Mouse (Mus musculus): ENCODE data around the gene 4930452B06Rik. TPM values are rescaled to one million over a fixed set of nuclear protein-coding genes. Genes with fewer than 3 reads are reported as not detected.

4930452B06Rik gene
- total and polyA plus RNA-seq, 3 experiments, result not detected

DNA sequence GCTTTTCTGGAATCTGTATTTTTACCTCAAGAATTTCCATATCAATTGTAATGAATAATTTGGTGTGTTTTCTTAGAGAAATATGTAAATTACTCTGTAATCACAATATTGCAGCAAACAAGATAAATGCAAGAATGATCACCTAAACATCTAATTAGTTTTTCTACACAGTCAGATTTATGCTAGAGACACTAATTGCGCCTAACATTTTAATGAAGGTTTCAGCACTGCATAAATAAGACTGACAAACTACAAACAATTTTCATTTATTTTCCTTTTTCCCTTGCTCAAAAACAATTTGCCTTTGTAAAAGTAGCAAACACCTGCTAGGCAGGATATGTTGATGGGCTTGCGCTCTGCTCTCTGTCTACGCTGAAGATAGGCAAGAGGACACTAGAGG, 152.0 kb downstream of the 4930452B06Rik start:
- Histone ChIP-seq H3K4me1 (ENCODE audit: control insufficient read depth in 1 of 2, insufficient read depth in 2 of 2) (no peaks in the 10 kb centered on the region), H3K4me2 (ENCODE audit: insufficient read depth, low read depth, poor library complexity, severe bottlenecking) (no peak overlapping the region), H3K9ac (ENCODE audit: insufficient read depth, low read depth) (no peak overlapping the region), H3K79me2 (replicated peaks; ENCODE audit: control insufficient read depth, extremely low read depth, insufficient read depth, poor library complexity, severe bottlenecking) (no peaks in the 10 kb centered on the region), H3K27me3 (replicated peaks) (no peaks in the 10 kb centered on the region), H3K36me3 (replicated peaks in 1 of 2; ENCODE audit: control insufficient read depth in 1 of 2, insufficient read depth in 1 of 2, low read length in 1 of 2) (no peaks in the 10 kb centered on the region), H3K4me3 (replicated peaks in 1 of 3; ENCODE audit: low read depth in 2 of 3, low read length in 2 of 3, poor library complexity in 1 of 3) (no peak overlapping the region), H3K9me3 (replicated peaks; ENCODE audit: low read length) (no peaks in the 10 kb centered on the region), H3K27ac (ENCODE audit: insufficient read depth, low read depth) (no peak overlapping the region)
- in situ Hi-C loops (cut with MboI; ENCODE audit: low pct_ligation_motif_present, low pct_unique_long_range_greater_than_20kb, low sequenced_read_pairs), result no loop called here
- no peak for TF ChIP-seq RCOR1 (conservative IDR thresholded peaks at IDR 0.05; ENCODE audit: low read depth, low read length)
- TF ChIP-seq E2F4 (IDR thresholded peaks at IDR 0.05; ENCODE audit: insufficient replicate concordance, low read depth, low read length), result no peak
- no peak for DNase-seq (ENCODE audit: extremely low read depth)
- dilution Hi-C loops (cut with MboI; ENCODE audit: extremely low pct_ligation_motif_present, extremely low pct_unique_long_range_greater_than_20kb, low sequenced_read_pairs), result no loop called here

DNA sequence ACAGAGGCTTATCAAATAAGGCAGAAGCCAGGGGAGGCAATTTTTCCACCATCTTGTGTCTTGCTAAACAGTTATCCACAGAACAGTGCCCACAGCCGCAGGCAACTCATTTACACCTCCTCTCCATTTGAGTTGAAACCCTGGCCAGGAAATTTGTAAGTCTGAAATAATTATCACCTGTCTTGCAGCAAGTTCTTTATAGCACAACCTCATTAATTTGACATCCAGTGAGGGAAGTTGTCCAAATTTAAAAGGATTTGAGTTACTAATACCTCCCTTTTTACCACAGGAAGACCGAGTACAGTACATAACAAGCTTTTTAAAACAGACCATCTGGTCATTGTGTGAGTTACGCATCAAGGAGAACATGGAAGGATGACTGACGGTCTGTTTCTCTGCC, 154.8 kb downstream of the 4930452B06Rik start:
- Histone ChIP-seq H3K9ac (ENCODE audit: insufficient read depth, low read depth) (no peak overlapping the region), H3K27ac (ENCODE audit: insufficient read depth, low read depth) (no peak overlapping the region), H3K36me3 (replicated peaks in 1 of 2; ENCODE audit: control insufficient read depth in 1 of 2, insufficient read depth in 1 of 2, low read length in 1 of 2) (no peaks in the 10 kb centered on the region), H3K4me2 (ENCODE audit: insufficient read depth, low read depth, poor library complexity, severe bottlenecking) (no peak overlapping the region), H3K27me3 (replicated peaks) (no peaks in the 10 kb centered on the region), H3K4me1 (ENCODE audit: control insufficient read depth in 1 of 2, insufficient read depth in 2 of 2) (no peaks in the 10 kb centered on the region), H3K4me3 (replicated peaks in 1 of 3; ENCODE audit: low read depth in 2 of 3, low read length in 2 of 3, poor library complexity in 1 of 3) (no peak overlapping the region), H3K79me2 (replicated peaks; ENCODE audit: control insufficient read depth, extremely low read depth, insufficient read depth, poor library complexity, severe bottlenecking) (no peaks in the 10 kb centered on the region), H3K9me3 (replicated peaks; ENCODE audit: low read length) (no peaks in the 10 kb centered on the region)
- TF ChIP-seq ZMIZ1 (IDR thresholded peaks at IDR 0.05; ENCODE audit: low read depth, low read length) (no peak), MXI1 (IDR thresholded peaks at IDR 0.05; ENCODE audit: low read depth, low read length) (no peak)
- dilution Hi-C loops (cut with MboI; ENCODE audit: extremely low pct_ligation_motif_present, extremely low pct_unique_long_range_greater_than_20kb, low sequenced_read_pairs) (no loop called here), in situ Hi-C loops (cut with MboI; ENCODE audit: low pct_ligation_motif_present, low pct_unique_long_range_greater_than_20kb, low sequenced_read_pairs) (no loop called here)
- no peak for DNase-seq (ENCODE audit: extremely low read depth)

- no peak overlapping the region for H3K27ac ChIP-seq (ENCODE audit: insufficient read depth, low read depth)
- no peaks in the 10 kb centered on the region for H3K9me3 ChIP-seq (replicated peaks; ENCODE audit: low read length)
- H3K4me1 ChIP-seq (ENCODE audit: control insufficient read depth in 1 of 2, insufficient read depth in 2 of 2), result no peaks in the 10 kb centered on the region
- dilution Hi-C loops (cut with MboI; ENCODE audit: extremely low pct_ligation_motif_present, extremely low pct_unique_long_range_greater_than_20kb, low sequenced_read_pairs) (no loop called here), in situ Hi-C loops (cut with MboI; ENCODE audit: low pct_ligation_motif_present, low pct_unique_long_range_greater_than_20kb, low sequenced_read_pairs) (no loop called here)
- TF ChIP-seq EP300 (IDR thresholded peaks at IDR 0.05; ENCODE audit: low read length), result no peak
- TF ChIP-seq KAT2A (IDR thresholded peaks at IDR 0.05; ENCODE audit: insufficient replicate concordance, low read length), result no peak
- TF ChIP-seq HCFC1 (IDR thresholded peaks at IDR 0.05; ENCODE audit: low read depth, low read length), result no peak
- no peak for TF ChIP-seq MAFK (IDR thresholded peaks at IDR 0.05; ENCODE audit: insufficient replicate concordance, low read length)
- TF ChIP-seq POLR2AphosphoS2 (IDR thresholded peaks at IDR 0.05; ENCODE audit: low read depth, low read length), result no peak
- TF ChIP-seq ELF1 (IDR thresholded peaks at IDR 0.05; ENCODE audit: low read depth, low read length), result no peak
- TF ChIP-seq ETS1 (conservative IDR thresholded peaks at IDR 0.05; ENCODE audit: low read depth, low read length), result no peak
- TF ChIP-seq RAD21 (IDR thresholded peaks at IDR 0.05; ENCODE audit: low read depth, low read length), result no peak
- TF ChIP-seq PAX5 (IDR thresholded peaks at IDR 0.05; ENCODE audit: low read length), result no peak
- no peak for TF ChIP-seq UBTF (IDR thresholded peaks at IDR 0.05; ENCODE audit: low read depth, low read length)
- DNase-seq (ENCODE audit: extremely low read depth), result no peak
- H3K27me3 ChIP-seq (replicated peaks), result no peaks in the 10 kb centered on the region
- H3K4me2 ChIP-seq (ENCODE audit: insufficient read depth, low read depth, poor library complexity, severe bottlenecking), result no peak overlapping the region
- no peaks in the 10 kb centered on the region for H3K79me2 ChIP-seq (replicated peaks; ENCODE audit: control insufficient read depth, extremely low read depth, insufficient read depth, poor library complexity, severe bottlenecking)
- no peaks in the 10 kb centered on the region for H3K36me3 ChIP-seq (replicated peaks in 1 of 2; ENCODE audit: control insufficient read depth in 1 of 2, insufficient read depth in 1 of 2, low read length in 1 of 2)
- H3K9ac ChIP-seq (ENCODE audit: insufficient read depth, low read depth), result no peak overlapping the region
- H3K4me3 ChIP-seq (replicated peaks in 1 of 3; ENCODE audit: low read depth in 2 of 3, low read length in 2 of 3, poor library complexity in 1 of 3), result no peak overlapping the region
Measured at GRCm38 (mm10) chr14:8510288-8510959, 155.6 kb downstream of the 4930452B06Rik start.
